In the genomic region with DNA sequence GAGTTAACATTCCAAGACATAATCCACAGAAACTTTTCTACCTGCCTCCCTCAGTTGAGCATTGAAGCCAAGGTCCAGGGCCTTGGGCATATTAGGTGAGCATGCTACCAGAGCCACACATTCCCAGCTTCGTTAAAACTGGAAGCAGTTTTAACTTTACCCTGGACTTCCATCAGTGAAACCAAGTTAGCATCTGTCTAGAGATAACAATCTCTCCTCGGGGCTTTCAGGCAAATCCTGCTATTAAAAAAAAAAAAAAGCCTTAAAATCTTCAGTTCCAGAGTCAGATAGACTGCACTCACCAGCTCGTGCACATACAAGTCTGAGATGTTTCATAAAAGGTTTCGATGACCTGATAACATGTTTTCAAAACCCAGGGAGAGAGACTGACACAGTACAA, we compare ENCODE assay signal across 9 mouse cellular contexts. TPM values are rescaled to one million over a fixed set of nuclear protein-coding genes. Genes with fewer than 3 reads are reported as not detected.
DNase-seq lines count a peak whose midpoint lies in the region; ATAC-seq and TF ChIP-seq lines count a peak whose summit lies in the region.
"Had no signal": no experiment of that assay in that cellular context is flagged by ENCODE, and none has a peak within 500 bp of the region (broad histone marks: within the 10 kb centered on the region; RNA-seq: fewer than 3 reads in every experiment).

No protein-coding gene starts in this region.

- no peak for TF ChIP-seq EP300 in MEL (IDR thresholded peaks at IDR 0.05; ENCODE audit: low read depth in 1 of 2, low read length in 2 of 2)

- no peak for TF ChIP-seq RAD21 in MEL (IDR thresholded peaks at IDR 0.05; ENCODE audit: low read depth, low read length)

- no peak for TF ChIP-seq CTCF in MEL (IDR thresholded peaks at IDR 0.05 in 2 of 3, conservative IDR thresholded peaks at IDR 0.05 in 1 of 3; ENCODE audit: control insufficient read depth in 1 of 3, insufficient read depth in 1 of 3, low read depth in 2 of 3, low read length in 3 of 3, poor library complexity in 1 of 3, severe bottlenecking in 1 of 3)

- no peaks in the 10 kb centered on the region for H3K79me2 ChIP-seq in MEL (ENCODE audit: control insufficient read depth, insufficient read depth, low read length, poor library complexity)

- WGBS in heart, embryonic 15.5 days: 51% methylated on average over 4 of the region's 4 CpGs
- WGBS in forebrain, embryonic 14.5 days: 80% methylated on average over 4 of the region's 4 CpGs
- 37% methylated on average over 4 of the region's 4 CpGs for WGBS in liver, embryonic 13.5 days (ENCODE audit: insufficient replicate concordance)

- no peak overlapping the region for H3K9ac ChIP-seq in heart, embryonic 15.5 days
- no peak overlapping the region for H3K9ac ChIP-seq in MEL (ENCODE audit: control insufficient read depth, low read depth, low read length, poor library complexity, severe bottlenecking)
- H3K9ac ChIP-seq in forebrain, embryonic 14.5 days (ENCODE audit: low read length): no peak overlapping the region
- H3K9ac ChIP-seq in liver, embryonic 13.5 days: no peak overlapping the region

- H3K9me3 ChIP-seq in heart, embryonic 15.5 days (replicated peaks): no peaks in the 10 kb centered on the region
- no peaks in the 10 kb centered on the region for H3K9me3 ChIP-seq in MEL (replicated peaks; ENCODE audit: insufficient read depth, low read length)
- H3K9me3 ChIP-seq in forebrain, embryonic 14.5 days (replicated peaks; ENCODE audit: control insufficient read depth, low read length): no peaks in the 10 kb centered on the region
- no peaks in the 10 kb centered on the region for H3K9me3 ChIP-seq in liver, embryonic 13.5 days (replicated peaks)

- no peak for DNase-seq in heart, postnatal 14 days
- DNase-seq in MEL (ENCODE audit: low read depth, low spot score): no peak
- DNase-seq in forebrain, embryonic 14.5 days (ENCODE audit: low spot score): no peak
- no peak for DNase-seq in liver, embryonic 13.5 days
- no peak for DNase-seq in retina, embryonic 14.5 days (ENCODE audit: low spot score)
- no peak for DNase-seq in spleen, adult 18-20 months
- DNase-seq in gastrocnemius, postnatal 36 days: no peak
- DNase-seq: adrenal gland, adult 2 months had no signal

- no peak for ATAC-seq in heart, embryonic 15.5 days (replicated peaks; ENCODE audit: insufficient number of reproducible peaks, insufficient read depth, low FRiP score, low read depth)
- ATAC-seq in forebrain, embryonic 14.5 days: no peak
- ATAC-seq in liver, embryonic 13.5 days (ENCODE audit: low read depth): no peak

- H3K27ac ChIP-seq in heart, embryonic 15.5 days: peak overlapping the region; percentile 95
- H3K27ac ChIP-seq in MEL (ENCODE audit: control insufficient read depth, low read depth, low read length): no peak overlapping the region
- no peak overlapping the region; the same call in 1 of the 2 replicates for H3K27ac ChIP-seq in forebrain, embryonic 14.5 days (ENCODE audit: low read depth, low read length)
- H3K27ac ChIP-seq in liver, embryonic 13.5 days: no peak overlapping the region

- no peaks in the 10 kb centered on the region for H3K36me3 ChIP-seq in heart, embryonic 15.5 days
- H3K36me3 ChIP-seq in MEL (ENCODE audit: control insufficient read depth in 1 of 2, insufficient read depth in 2 of 2, low read length in 2 of 2): peaks cover 0 to 8% of the 10 kb centered on the region in 2 experiments; a peak in 2 of 4 replicates
- H3K36me3 ChIP-seq in forebrain, embryonic 14.5 days (ENCODE audit: control insufficient read depth, insufficient read depth, low read length): no peaks in the 10 kb centered on the region
- H3K36me3 ChIP-seq in liver, embryonic 13.5 days: no peaks in the 10 kb centered on the region

- peaks cover 42% of the 10 kb centered on the region for H3K4me1 ChIP-seq in heart, embryonic 15.5 days (replicated peaks)
- H3K4me1 ChIP-seq in MEL (ENCODE audit: control insufficient read depth in 1 of 2, insufficient read depth in 2 of 2, low read length in 2 of 2): peaks cover 0 to 8% of the 10 kb centered on the region in 2 experiments; a peak in 1 of 4 replicates
- peaks cover 18% of the 10 kb centered on the region; the same call in 1 of the 2 replicates for H3K4me1 ChIP-seq in forebrain, embryonic 14.5 days (ENCODE audit: control insufficient read depth, insufficient read depth, low read length)
- H3K4me1 ChIP-seq in liver, embryonic 13.5 days (replicated peaks): peaks cover 31% of the 10 kb centered on the region

- intact Hi-C loops in heart, postnatal 14 days (cut with DNase I): no loop called here
- intact Hi-C loops in gastrocnemius, postnatal 36 days (cut with DNase I): no loop called here

- no peaks in the 10 kb centered on the region for H3K27me3 ChIP-seq in heart, embryonic 15.5 days
- H3K27me3 ChIP-seq in MEL (ENCODE audit: control insufficient read depth in 1 of 2, insufficient read depth in 2 of 2, low read length in 2 of 2): no peaks in the 10 kb centered on the region; a peak in 2 of 4 replicates
- H3K27me3 ChIP-seq in forebrain, embryonic 14.5 days (replicated peaks; ENCODE audit: control insufficient read depth, insufficient read depth, low read length): no peaks in the 10 kb centered on the region
- peaks cover 13% of the 10 kb centered on the region; the same call in 1 of the 2 replicates for H3K27me3 ChIP-seq in liver, embryonic 13.5 days

- TF ChIP-seq POLR2A in MEL (IDR thresholded peaks at IDR 0.05; ENCODE audit: control insufficient read depth in 1 of 2, insufficient read depth in 1 of 2, low read depth in 1 of 2, low read length in 2 of 2, poor library complexity in 1 of 2): no peak

- peak overlapping the region; percentile 86 for H3K4me2 ChIP-seq in heart, embryonic 15.5 days
- peak overlapping the region; percentile 78; the same call in 1 of the 2 replicates for H3K4me2 ChIP-seq in forebrain, embryonic 14.5 days (ENCODE audit: low read length)
- H3K4me2 ChIP-seq in liver, embryonic 13.5 days: peak overlapping the region; percentile 87

- peak overlapping the region; percentile 57; the same call in 1 of the 2 replicates for H3K4me3 ChIP-seq in heart, embryonic 15.5 days
- H3K4me3 ChIP-seq in MEL (ENCODE audit: control insufficient read depth in 1 of 2, insufficient read depth in 1 of 2, low read depth in 2 of 2, low read length in 2 of 2): no peak overlapping the region
- no peak overlapping the region for H3K4me3 ChIP-seq in forebrain, embryonic 14.5 days (ENCODE audit: low read depth, low read length)
- H3K4me3 ChIP-seq in liver, embryonic 13.5 days (replicated peaks): 0 out of 2 replicates have a peak overlapping the region, but pooled peaks have one; percentile 61

TF ChIP-seq in MEL, 35 proteins besides CTCF, POLR2A, EP300 and RAD21:
- TF ChIP-seq ZMIZ1 (IDR thresholded peaks at IDR 0.05; ENCODE audit: low read depth, low read length) (no peak), GATA1 (IDR thresholded peaks at IDR 0.05; ENCODE audit: low read depth, low read length) (peak; percentile 29; the same call in 1 of the 2 replicates), ZNF384 (IDR thresholded peaks at IDR 0.05; ENCODE audit: low read depth, low read length) (0 out of 2 replicates have a peak, but pooled peaks have one; percentile 6)

RNA-seq across cellular contexts. Expression of a gene that starts 17.4 kb away (rescaled TPM):
- polyA plus RNA-seq in heart, embryonic 15.5 days (2015; fragmentation: Nextera tagmentation; extraction: Ambion mirVana): 5.4 and 5.9 TPM in 2 replicates
- total RNA-seq in heart, postnatal 14 days (2021): 1 to 10 TPM; 4.3 to 5.0 TPM
- total RNA-seq in MEL (2012; rRNA removed): 0.56 and 1.4 TPM in 2 replicates
- under 1 TPM in 1 of 2 experiments, not detected in 1; 0.81 TPM for polyA plus RNA-seq in MEL (2012; ENCODE audit: insufficient read depth in 1 of 2, insufficient read length in 2 of 2, low read depth in 1 of 2, low replicate concordance in 2 of 2, missing spikeins in 1 of 2)
- polyA plus RNA-seq in forebrain, embryonic 14.5 days (2014; fragmentation: Nextera tagmentation; extraction: Ambion mirVana): 1.2 and 1.4 TPM in 2 replicates
- 1.5 and 1.7 TPM in 2 replicates for polyA plus RNA-seq in liver, embryonic 13.5 days (2015; fragmentation: Nextera tagmentation; extraction: Ambion mirVana)
- total RNA-seq in gastrocnemius, postnatal 36 days (2021): 10 to 100 TPM in 1 of 2 experiments, 1 to 10 TPM in 1; 7.2 to 13.7 TPM

Comparison
In these comparisons a context has a peak if more than half of its experiments do, and no peak if none do; other contexts are left out.
1. H3K4me3 ChIP-seq: peak in heart, embryonic 15.5 days (single experiment) and liver, embryonic 13.5 days (single experiment); none in MEL (0 of 2) and forebrain, embryonic 14.5 days (single experiment).
2. Peak in every context shown above with its lines, with median percentiles within 50 percentile points of each other: H3K4me2 ChIP-seq.